In the genomic region with DNA sequence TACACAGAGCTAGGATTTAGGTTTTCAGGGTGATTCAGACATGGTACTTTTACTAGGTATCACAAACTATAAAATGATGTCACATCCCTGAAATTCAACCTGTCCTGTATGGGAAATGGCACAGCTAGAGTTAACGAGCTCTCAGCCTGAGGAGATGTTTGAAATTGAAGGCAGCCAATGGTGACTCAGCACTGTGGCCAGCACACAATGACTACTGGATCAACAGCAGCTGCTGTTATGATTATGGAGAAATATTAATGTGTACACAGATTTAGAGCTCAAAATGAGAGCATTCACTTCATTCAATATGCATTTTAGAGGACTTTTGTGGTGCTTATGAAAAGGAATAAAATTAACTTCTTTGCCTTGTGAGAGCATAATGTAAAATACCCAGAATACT, we compare ENCODE assay signal across 28 mouse cellular contexts.
"Had no signal": no experiment of that assay in that cellular context is flagged by ENCODE, and none has a peak within 500 bp of the region (broad histone marks: within the 10 kb centered on the region; RNA-seq: fewer than 3 reads in every experiment).

No protein-coding gene starts in this region.

- H3K27me3 ChIP-seq: heart, embryonic 12.5 days; hindbrain, embryonic 12.5 days; intestine, embryonic 15.5 days; kidney, embryonic 15.5 days; limb, embryonic 13.5 days; limb, embryonic 15.5 days; liver, embryonic 12.5 days had no signal

- H3K4me2 ChIP-seq: heart, embryonic 12.5 days; hindbrain, embryonic 12.5 days; hindbrain, embryonic 14.5 days; intestine, embryonic 15.5 days; kidney, embryonic 15.5 days; limb, embryonic 13.5 days; limb, embryonic 15.5 days; liver, embryonic 12.5 days had no signal

- H3K9me3 ChIP-seq: heart, embryonic 10.5 days; heart, embryonic 12.5 days; hindbrain, embryonic 10.5 days; hindbrain, embryonic 12.5 days; intestine, embryonic 15.5 days; kidney, embryonic 15.5 days; limb, embryonic 13.5 days; limb, embryonic 15.5 days; liver, embryonic 12.5 days had no signal

- H3K4me3 ChIP-seq: gastrocnemius, adult 2 months; heart, embryonic 10.5 days; heart, embryonic 12.5 days; hindbrain, embryonic 10.5 days; hindbrain, embryonic 12.5 days; intestine, embryonic 15.5 days; kidney, embryonic 15.5 days; limb, embryonic 13.5 days; limb, embryonic 15.5 days; liver, embryonic 12.5 days had no signal

- H3K9ac ChIP-seq: heart, embryonic 12.5 days; hindbrain, embryonic 12.5 days; hindbrain, embryonic 14.5 days; intestine, embryonic 15.5 days; kidney, embryonic 15.5 days; limb, embryonic 13.5 days; limb, embryonic 15.5 days; liver, embryonic 12.5 days; liver, embryonic 14.5 days had no signal

- H3K4me1 ChIP-seq: heart, embryonic 10.5 days; heart, embryonic 12.5 days; hindbrain, embryonic 10.5 days; hindbrain, embryonic 12.5 days; intestine, embryonic 15.5 days; kidney, embryonic 15.5 days; limb, embryonic 13.5 days; limb, embryonic 15.5 days; liver, embryonic 12.5 days had no signal

- H3K27ac ChIP-seq: gastrocnemius, adult 2 months; heart, embryonic 10.5 days; hindbrain, embryonic 10.5 days; hindbrain, embryonic 12.5 days; hindbrain, embryonic 14.5 days; intestine, embryonic 15.5 days; kidney, embryonic 15.5 days; kidney, postnatal 0 days; limb, embryonic 13.5 days; limb, embryonic 15.5 days; liver, embryonic 12.5 days; liver, embryonic 14.5 days had no signal

- DNase-seq: gastrocnemius, adult 2 months; gastrocnemius, postnatal 10 days; gastrocnemius, postnatal 25 days; heart, adult 18-20 months; heart, postnatal 10 days; heart, postnatal 4 days; kidney, adult 2 months; kidney, adult 9 months; kidney, postnatal 14 days; kidney, postnatal 36 days; layer of hippocampus, adult 9-11 months; layer of hippocampus, postnatal 36 days; left cerebral cortex, postnatal 4 days had no signal

- H3K36me3 ChIP-seq: heart, embryonic 10.5 days; heart, embryonic 12.5 days; hindbrain, embryonic 10.5 days; hindbrain, embryonic 12.5 days; intestine, embryonic 15.5 days; kidney, embryonic 15.5 days; limb, embryonic 13.5 days; limb, embryonic 15.5 days; liver, embryonic 12.5 days had no signal

- ATAC-seq: hindbrain, embryonic 16.5 days; inflammation-experienced regulatory T-cells, adult 6 months; intestine, embryonic 15.5 days; intestine, postnatal 0 days; liver, embryonic 12.5 days had no signal
